Mouse (Mus musculus): Measurements from ENCODE around the gene 1600014C10Rik.

1600014C10Rik gene

DNA sequence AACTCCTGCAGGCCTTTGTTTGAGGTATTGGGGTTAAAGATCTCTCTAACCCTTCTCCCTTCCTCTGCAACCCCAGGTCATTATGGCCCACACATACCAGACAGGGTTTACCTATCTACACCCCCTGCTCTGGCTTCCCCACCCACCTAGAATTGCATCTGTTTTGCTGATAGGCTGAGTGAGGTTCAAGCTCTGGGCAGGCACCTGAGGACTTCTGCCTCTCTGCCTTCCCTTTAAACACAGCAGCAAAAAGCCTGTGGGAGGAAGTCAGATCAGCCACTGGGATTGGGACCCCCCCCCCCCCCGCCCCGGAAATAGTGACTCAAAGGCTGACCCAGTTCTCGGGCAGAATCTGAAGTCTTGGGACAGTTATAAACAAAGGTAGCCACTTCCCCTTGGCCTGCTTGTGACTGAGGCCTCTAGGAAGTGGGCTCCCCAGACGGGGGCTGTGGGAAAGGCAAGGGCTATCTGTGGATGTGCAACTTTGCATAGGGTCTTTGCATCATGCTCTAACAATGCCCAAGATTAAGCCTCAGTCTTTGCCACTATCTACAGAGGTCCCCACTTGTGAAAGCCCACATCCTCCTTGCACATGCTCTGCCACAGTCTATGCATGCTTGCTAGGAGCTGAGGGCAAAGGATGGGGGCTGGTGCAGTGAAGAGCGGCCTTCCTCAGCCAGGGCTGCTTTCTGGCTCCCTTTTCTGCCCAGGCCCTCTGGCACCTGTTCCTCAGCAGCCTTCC, 31.6 kb downstream of the 1600014C10Rik start:
- in situ Hi-C loops (cut with MboI, MseI): no loop called here

DNA sequence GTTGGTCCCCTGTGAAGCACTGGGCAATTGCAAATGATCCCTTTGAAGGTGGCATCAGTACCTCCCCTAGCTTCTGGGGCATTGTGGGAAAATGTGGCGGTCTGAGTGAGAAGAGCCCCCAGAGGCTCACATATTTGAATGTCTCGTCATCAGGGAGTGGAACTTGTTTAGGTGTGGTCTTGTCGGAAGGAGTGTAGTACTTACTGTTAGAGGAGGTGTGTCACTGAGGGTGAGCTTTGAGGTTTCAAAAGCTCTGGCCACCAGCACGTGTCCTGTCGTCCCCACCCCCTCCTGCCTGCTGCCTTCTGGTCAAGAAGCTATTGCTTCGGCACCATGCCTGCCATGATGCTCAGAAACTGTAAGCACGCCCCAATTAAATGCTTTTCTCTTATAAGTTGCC, 32.3 kb downstream of the 1600014C10Rik start:
- in situ Hi-C loops (cut with MboI, MseI): no loop called here

DNA sequence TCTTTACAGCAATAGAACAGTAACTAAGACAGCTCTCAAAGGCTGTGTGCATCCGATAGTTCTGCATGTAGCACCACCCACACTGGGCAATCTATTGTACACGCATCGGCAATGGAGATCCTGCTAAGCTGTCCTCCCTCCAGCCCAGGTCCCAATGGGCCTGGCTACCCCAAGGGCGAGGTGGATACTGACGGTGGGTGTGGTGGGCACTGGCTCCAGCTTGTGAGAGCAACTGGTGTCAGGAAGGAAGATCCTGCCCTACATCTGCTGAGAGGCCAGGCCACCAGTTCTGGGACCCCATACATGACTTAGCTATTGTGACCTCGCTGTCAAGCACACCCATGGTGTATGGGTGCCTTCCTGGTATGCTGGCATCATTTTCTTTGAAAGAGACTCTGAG, 32.7 kb downstream of the 1600014C10Rik start:
- in situ Hi-C loops (cut with MboI, MseI): no loop called here

DNA sequence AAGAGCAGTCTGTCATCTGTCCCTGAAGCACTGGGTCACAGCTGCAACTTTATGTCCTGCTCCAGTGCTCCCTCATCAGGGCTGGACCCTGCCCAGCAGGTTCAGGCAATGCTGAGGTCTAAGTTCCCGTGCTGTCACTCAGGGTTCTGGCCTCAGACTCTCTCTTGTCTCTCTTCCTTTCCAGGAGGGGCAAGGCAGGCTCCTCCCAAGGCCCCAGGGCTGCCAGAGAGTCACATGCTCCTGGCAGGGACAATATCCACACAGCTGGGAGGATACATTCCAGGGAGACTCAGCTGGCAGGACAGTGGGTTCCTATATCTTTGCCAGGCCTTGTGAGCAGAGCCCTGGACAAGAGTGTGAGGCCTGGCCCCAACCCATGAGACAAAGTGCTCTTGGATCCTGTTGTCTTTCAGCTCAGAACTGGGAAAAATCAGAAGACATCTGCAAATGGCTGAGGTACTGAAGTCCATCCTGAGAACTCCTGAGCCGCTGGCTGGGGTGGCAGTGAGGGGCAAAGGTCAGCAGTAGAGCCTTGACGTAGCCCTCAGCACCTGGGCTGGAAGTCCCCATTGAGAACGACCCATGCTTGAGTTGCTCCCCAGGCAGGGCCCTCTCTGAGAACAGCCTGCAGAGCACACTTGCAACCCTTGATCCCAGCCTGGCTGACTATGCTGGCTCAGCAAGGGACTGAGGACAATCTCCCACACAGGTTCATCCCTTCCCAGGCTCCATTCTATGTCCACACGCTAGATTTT, 34.6 kb downstream of the 1600014C10Rik start:
- in situ Hi-C loops (cut with MboI, MseI): no loop called here

DNA sequence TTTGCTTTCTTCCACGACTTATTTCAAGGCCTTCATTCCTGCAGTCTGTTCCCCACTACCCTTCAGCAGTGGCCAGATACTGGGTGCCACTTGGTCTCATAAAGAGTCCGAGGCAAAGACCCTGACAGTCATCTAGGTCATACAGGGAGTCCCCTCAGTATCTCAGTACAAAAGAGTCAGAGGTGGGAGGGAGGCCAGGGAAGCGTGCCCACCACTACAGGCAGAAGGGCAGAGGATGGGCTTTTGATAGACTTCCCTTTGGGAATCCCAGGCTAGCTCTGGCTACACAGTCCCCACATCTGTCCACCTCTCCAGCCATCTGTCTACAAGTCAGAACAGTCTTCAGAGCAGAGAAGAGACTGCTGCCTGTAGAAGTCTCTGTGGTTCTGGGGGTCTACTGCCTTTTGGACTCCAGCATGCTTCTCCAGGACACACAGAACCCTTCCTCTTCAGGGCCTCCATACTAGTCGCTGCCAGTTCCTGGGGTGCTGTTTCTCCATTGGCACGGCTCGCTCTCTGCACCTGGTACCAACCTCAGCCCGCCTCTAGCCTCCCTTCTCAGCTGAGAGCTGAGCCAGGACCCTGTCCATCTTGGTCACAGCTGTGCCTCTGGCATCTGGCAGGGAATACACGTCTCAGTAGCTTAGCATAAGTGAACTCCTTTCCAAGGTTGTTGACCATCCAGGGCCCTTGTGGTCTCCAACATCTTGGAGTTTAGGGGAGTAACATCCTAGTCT, 35.8 kb downstream of the 1600014C10Rik start:
- in situ Hi-C loops (cut with MboI, MseI): no loop called here

DNA sequence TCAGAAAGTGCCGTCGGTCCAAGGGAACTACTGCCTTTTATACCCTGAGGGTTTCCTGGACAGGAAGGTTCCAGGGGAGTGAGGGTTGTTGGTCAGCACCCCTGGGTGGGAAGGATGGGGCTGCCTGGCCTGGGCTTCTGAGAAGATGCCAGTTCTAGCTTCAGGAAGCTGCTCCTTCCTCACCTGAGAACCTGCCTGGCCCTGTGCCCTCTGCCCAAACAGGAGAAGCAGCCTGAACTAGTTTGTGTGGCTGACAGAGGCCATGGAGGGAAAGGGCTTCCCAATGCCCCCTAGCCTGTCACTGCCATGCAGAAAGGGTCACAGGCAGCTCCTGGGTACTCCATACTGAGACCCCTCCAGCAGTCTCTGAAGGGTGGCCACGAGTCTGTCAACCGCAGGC, 36.5 kb downstream of the 1600014C10Rik start:
- in situ Hi-C loops (cut with MboI, MseI): no loop called here

DNA sequence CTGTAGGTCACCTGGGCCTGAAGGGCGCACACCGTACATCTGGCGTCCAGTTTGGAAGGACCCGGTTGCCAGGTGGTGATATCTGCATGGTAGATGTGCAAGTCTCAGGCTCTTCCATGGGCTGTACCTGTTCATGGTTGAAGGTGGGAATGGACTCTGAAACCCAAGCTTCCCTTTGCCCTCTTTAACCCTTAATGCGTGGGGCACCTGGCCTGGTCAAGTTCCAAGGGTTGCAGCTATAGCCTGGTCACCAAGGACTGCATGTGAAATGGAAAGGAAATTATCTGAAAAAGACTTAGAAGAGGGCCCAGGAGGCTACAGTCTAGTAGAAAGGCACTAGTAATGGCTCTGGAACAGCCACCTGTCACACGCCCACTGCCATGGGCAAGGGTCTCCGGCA, 37.8 kb downstream of the 1600014C10Rik start:
- in situ Hi-C loops (cut with MboI, MseI): no loop called here

DNA sequence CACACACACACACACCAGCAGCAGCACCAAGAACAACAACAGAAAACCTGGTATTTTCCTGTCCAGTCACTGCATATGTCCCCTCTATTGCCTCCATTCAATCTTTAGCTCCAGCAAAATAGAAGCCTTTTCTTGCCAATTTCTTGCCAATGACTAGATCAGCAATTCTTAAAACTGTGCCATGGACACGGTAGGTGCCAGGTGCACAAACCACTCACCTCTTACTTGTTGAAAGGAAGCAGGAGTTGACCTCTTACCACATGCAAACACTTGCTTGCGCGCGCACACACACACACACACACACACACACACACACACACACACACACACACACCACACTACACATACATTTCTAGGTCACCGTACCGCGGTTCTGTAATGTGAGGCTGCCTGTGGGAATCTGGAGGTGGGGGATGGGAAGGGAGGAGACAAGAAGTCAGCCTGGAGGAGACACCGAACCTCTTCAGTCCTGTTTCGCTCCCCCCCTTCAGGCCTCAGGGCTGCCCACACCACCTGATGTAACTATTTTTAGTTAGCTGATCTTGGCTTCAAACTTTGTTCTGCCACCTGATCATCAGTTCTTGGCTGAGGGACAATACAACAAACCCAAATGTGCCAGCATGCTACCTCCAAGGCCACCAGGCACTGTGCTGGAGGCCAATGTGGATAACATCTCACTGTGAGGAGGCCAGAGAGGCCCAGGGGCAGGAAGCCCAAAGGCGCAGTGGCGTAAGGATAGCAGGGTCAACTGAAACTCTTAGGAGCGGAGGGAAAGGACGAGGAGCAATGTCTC, 41.8 kb downstream of the 1600014C10Rik start:
- in situ Hi-C loops (cut with MboI, MseI): no loop called here

DNA sequence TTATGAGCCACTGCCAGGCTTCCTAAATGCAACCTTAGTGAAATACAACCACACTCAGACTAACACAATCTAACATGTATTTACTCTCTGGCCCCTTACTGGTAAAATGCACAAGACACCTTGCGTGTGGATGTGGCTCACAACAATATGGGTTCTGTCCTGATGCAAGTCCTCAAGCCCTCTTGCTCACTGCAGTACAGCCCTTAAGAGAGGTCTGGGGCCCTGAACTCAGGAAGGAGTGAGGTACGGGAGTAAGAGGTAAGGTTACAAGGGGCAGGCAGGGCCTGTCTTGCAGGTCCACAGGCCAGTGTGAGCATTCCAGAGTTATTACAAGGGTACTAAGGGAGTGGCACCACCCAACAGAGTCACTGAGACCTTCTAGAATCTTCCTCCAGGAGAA, 43.2 kb downstream of the 1600014C10Rik start:
- in situ Hi-C loops (cut with MboI, MseI): no loop called here

DNA sequence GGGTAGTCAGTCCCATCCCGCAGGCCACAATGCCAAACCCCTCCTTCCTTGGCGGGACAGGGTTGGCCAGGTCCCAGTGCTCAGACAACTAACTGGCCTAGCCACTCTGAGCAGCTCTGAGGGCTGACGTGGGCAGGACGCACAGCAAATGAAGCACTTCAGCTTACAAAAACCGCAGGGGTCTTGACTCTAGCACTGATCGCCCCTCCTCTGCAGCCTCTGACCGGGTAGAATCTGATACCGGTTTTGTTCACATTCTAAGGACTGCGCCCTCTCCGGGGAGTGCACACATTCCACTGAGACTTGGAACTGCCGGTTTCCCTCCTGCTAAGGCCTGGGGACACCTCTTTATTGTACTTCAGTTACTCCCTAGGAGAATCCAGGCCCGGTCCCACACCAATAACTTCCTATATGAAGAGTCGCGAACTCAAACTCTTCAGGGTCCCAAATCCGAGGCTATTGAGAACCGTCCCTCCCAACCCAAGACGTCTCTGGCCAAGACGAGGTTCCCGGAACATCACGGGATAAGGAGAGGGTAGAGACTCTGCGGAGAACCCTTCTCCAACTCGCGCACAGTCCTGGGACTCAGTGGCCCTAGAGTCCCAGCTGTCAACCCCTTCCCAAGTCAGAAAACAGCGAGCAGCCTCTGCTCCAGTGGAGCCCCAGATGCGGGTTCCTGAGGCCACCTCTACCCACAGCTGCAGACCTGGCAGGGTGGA, 44.3 kb downstream of the 1600014C10Rik start:
- in situ Hi-C loops (cut with MboI, MseI): no loop called here

DNA sequence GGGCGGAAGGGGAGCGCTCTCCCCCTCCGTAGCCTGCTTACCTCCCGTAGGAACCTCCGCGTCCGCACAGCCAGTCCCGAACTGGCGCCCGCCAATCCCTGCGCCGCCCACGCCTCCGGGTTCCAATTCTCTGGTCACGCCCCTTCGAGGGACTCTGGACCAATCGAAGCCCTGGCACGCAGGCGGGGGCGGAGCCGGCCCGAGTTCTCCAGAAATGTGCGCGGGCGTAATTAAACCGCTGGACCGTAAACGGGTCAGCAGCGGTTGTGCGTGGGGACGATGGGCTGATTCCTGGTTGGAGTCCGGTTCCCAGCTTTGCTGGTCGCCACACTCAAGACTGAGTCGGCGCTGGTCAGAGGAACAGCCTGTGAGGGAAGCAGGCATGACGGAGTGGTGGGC, 44.9 kb downstream of the 1600014C10Rik start, which contains the start of gene Plekhf1:
Plekhf1 (minus strand) TSS at position 117 of the 399 bp plus-strand sequence.
- in situ Hi-C loops (cut with MboI, MseI): no loop called here

DNA sequence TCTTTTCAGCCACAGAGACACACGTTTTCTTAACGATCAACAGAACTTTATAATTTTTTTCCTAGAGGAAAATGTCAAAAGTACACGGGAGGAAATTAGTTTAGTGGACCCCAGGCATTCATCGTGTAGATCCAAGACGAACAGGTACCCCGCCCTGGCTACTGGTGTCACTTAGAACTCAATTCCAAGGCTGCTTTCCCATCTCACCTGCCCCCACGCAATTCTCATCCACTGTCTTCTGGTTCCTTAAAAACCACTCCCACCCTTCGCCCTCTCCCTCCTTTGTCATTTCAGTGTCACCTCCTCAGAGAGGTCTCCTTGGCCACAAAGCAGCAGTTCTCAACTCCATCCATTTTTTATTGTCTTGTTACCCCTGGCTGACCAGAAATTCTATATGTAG, 45.3 kb downstream of the 1600014C10Rik start:
- in situ Hi-C loops (cut with MboI, MseI): no loop called here

DNA sequence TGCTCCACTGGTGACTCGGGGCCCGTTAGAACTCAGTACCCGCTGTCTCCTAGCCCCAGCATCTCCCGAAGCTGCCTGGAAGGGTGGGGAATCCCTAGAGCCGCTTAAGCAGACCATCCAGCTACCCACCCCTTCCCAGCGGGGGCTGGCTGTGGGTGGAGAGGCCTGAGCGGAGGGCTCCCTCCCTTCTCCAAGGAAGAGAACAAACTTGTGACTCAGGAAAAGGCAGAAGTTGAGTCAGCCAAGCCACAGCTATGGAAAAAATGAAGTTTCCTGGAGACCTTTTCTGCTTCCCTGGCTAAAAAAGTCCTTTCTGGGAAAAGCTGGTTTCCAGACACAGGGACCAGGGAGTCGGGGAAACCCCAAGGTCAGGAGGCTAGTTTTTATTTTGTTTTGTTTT, 47.3 kb downstream of the 1600014C10Rik start:
- in situ Hi-C loops (cut with MboI, MseI): no loop called here

DNA sequence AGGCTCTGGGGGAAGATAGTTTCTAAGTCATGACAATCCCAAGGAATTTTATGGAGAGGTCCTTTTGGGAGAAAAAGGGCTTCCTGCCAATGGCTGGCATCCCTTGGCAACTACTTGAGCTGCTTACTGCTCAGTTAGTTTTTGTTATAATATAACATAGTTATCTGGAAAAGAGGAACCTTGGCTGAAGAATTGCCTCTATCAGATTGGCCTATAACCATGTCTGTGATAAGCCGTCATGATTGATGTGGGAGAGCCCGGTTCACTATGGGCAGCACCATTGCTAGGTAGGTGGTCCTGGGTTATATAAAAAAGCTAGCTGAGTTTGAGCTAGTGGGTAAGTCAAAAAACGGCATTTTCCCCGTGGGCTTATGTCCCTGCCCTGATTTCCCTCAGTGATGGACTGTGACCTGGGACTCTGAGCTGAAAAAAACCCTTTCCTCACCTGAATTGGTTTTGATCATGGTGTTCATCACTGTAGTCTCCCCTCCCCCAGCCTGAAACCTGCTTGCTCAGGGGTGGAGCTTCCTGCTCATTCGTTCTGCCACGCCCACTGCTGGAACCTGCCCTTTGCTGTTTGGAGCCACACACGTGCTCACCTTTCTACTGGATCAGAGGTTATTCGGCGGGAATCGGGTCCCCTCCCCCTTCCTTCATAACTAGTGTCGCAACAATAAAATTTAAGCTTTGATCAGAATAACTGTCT, 53.5 kb downstream of the 1600014C10Rik start:
- in situ Hi-C loops (cut with MboI, MseI): no loop called here

DNA sequence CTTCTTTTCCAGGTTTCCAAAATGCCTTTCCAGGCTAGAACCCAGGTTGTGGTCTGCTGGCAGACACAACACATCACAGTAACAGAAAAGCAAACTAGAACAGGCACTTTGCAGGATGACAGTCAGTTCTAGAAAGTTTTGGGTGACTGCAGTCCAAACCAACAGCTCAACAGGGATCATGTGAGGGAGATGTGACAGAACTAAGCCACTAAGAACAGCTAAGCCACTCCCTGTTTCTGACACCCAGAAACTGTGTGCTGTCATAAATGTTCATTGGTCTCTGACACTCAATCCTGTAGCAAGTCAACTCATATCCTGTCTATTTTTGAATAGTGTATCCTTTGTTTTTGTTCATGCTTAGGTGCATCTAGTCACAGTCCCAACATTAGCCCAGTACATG, 54.1 kb downstream of the 1600014C10Rik start:
- in situ Hi-C loops (cut with MboI, MseI): no loop called here

DNA sequence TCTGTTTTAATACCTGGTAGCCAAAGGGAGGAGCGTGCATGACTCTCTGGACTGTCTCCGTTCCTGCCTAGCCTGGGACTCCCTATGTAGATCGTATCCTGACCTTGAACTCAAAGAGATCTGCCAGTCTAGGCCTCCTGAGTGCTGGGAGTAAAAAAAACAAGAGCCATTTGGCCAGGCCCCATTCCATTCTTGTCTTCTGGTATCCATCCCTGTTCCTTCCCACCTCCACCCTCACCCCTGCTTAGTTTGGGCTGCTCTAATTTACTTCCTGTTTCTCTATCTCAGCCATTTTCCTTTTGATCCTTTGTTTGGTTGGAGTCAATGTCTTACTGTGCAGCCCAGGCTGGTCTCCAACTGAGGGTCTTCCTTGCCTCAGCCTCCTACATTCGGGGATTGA, 59.4 kb downstream of the 1600014C10Rik start:
- in situ Hi-C loops (cut with MboI, MseI): no loop called here

Measured in T-helper 1 cell (primary cell).